Mouse (Mus musculus) left cerebral cortex, adult 18-20 months (tissue): ENCODE measurements at regions not wholly inside any gene's neighbourhood (a gene's known extent, or its start where the extent isn't known, plus 50 kb on each side); places are given as distances from the start of the nearest gene placed in this dataset.
"Not testable (repeated sequence)": the region's sequence is repeated elsewhere in the genome, so short reads cannot be mapped to it uniquely, and the experiment has no call there.

ENCODE experiments used
- DNase-seq, 2 experiments: peaks; one replicate each; pipeline ENCODE4 v3.0.0; 2021 to 2022; ENCODE audit warnings: low spot score in 2 of 2, mixed read lengths in 1 of 2

DNA sequence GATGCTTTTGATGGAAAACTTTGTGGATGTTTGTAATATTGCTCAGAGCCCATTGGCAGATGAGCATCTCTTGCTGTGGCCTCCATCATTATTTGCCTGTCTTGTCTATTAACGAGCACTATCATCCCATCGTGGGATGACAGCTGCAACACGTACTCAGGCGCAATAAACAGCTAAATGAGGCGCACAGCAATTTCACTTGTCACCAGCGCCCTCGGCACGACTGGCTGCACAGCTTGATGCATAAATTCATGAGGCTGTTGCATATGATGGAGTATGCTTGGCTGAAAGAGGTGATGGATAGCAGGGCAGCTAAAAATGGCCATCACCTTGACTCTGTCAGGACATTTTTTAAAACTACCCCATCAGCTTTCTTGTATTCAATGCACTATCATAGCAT is 853.1 kb upstream of the Pou3f2 start:
- DNase-seq, result no peak

- no peak for DNase-seq
Measured at GRCm38 (mm10) chr4:23338481-23338880, 850.3 kb upstream of the Pou3f2 start.

DNA sequence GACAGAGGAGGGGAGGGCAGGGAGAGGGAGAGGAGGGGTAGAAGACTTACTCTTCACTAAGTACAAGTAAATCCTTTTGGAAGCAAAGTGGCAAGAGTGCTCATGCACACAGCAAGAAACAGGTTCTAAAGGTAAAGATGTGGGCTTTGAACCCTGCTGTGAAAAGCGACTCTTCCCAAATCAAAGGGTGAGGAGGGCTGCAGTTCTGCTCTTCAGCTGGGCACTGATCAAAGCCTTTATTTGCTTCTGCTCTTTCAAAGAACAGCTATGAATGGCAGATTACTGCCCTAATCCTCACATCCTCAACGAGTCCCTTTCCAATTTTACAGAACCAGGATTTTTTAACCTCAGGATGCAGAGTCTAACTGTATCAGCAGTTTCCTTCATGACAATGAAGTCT is 812.5 kb upstream of the Pou3f2 start:
- no peak for DNase-seq

- DNase-seq, result no peak
Measured at GRCm38 (mm10) chr4:23280087-23280486, 791.9 kb upstream of the Pou3f2 start.

DNA sequence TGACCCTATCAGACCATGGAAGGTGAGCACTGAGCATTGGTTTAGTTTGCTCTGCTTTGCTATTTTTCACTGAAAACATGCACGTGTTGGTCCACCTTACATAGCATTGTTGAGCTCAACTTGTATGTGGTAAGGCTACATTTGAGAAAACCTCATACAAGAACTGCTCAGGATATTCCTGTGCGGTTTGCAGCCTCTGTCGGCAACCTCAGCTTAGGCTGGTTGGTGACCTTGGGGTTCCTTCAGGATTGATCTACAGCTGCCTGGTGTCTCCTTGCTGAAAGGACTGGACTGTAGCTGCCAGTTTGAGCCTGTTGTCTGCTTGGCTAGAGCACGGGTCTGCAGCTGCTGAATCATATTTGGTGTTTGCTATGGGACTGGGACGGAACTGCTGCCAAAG is 787.0 kb upstream of the Pou3f2 start:
- DNase-seq, result no peak

- no peak for DNase-seq
Measured at GRCm38 (mm10) chr4:23271947-23272346, 783.8 kb upstream of the Pou3f2 start.

DNA sequence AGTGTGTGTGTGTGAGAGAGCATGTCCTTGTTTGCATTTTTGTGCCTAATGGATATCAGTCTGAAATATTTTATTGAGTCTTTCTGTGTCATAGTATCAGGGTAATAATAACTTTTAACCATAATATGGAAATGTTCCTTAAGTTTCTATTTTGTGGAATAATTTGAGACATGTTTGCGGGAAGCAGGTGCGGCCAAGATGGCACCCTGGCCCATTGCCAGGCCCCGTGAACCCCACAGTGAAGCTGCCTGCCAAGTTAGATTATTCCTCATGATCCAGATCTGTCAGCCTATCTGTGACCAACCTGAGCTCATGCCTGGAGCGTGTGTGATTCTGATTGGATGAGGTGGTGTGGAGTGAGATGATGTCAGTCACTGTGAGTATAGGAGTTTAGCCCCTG is 772.2 kb upstream of the Pou3f2 start:
- DNase-seq, result no peak

GRCm38 (mm10) chr4:23234960-23235359 is 746.8 kb upstream of the Pou3f2 start:
- no peak for DNase-seq

DNA sequence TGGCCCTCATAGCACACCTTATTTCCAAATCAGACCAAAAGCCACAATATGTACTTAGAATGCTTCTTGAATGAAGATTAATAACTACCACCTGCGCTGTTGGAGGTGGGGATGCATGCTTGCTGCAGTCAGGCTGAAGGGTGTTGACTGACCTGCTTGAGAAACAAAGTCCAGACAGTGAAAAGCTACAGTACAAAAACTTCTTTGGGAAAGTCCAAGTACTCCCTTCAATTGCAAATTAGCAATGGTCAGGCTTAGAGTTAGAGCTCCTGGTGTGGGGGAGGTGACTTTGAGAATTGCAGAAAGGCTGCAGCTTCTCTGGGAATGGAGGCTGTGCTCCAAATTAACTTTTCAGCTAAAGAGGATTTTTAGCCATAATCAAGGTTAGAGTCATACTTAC is 706.6 kb upstream of the Pou3f2 start:
- DNase-seq, result not testable (repeated sequence)

- no peak for DNase-seq
Measured at GRCm38 (mm10) chr4:23193384-23194135, 705.4 kb upstream of the Pou3f2 start.

- DNase-seq, result no peak
Measured at GRCm38 (mm10) chr4:23173811-23174210, 685.6 kb upstream of the Pou3f2 start.

GRCm38 (mm10) chr4:23173330-23173729 is 685.2 kb upstream of the Pou3f2 start:
- no peak for DNase-seq

- DNase-seq, result no peak
Measured at GRCm38 (mm10) chr4:23148097-23148849, 660.1 kb upstream of the Pou3f2 start.

DNA sequence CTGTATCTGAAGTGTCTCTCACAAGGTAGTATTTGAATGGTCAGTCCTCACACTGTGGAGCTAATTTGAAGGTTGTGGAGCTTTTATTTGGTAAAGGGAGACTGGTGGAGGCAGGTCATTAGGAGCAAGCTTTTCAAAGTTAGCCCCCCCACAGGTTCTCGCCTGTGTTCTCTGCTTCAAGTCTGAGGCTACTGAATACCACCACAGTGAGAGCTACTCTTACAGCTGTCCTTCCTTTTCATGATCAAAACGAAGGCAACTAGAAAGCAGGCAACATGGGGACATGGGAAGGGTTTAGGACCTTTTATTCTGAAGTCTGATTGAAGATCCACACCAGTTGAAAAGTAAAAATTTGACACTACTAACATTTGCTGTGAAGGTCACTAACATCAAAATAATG is 645.2 kb upstream of the Pou3f2 start:
- no peak for DNase-seq

DNA sequence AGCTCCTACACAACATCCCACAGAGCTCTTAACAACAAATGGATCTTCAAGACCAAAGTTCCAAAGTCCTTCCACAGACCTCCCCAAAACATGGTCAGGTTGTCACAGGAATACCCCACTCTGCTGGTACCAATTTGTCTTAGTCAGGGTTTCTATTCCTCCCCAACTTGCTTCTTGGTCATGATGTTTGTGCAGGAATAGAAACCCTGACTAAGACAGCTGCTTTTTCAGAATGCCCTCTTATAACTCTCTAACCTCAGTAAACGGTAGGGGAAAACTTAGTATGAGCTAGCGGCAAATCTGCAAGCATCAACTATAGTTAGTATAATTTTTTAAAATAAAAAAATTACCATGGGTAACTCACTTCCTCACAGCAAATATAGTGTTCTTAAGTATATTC is 613.3 kb upstream of the Pou3f2 start:
- not testable (repeated sequence) for DNase-seq

- DNase-seq, result no peak
Measured at GRCm38 (mm10) chr4:23079521-23079920, 591.4 kb upstream of the Pou3f2 start.

- no peak for DNase-seq
Measured at GRCm38 (mm10) chr4:23077603-23078002, 589.4 kb upstream of the Pou3f2 start.

- no peak for DNase-seq
Measured at GRCm38 (mm10) chr4:23050701-23051317, 562.6 kb upstream of the Pou3f2 start.

DNA sequence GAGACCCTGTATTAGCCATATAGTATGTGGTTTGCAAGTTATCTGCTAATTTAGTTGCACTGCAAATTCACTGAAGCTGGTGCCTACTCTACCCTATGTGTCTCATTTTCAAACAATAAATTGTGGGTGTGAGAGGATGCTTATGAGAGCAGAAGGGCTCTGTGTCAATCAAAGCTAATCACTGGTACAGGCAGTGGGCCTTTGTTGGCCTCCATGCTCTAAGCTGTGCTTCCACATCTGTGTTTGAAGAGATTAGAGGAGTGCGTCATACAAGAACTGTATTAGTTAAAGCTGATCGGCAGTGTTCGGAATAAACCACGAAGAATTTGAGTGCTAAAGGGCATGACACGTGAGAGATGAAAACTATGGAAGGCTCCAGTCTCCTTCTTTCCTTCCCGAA is 549.6 kb upstream of the Pou3f2 start:
- no peak for DNase-seq

DNA sequence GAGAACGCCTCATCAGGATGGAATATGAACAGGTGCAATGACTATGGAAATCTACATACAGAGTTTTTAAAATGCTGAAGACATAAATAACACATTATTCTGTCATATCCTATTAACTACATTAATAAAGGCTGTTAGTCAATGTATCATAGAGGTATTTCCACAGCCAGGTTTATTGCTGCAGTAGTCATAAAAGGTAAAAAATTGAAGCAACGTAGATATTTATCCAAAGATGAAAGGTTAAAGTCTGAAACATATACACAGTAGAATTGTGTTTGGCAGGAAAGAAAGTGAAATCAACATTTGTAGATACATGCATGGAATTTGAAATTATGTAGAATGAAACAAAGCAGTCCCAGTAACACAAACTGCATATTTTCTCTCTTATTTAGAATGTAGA is 543.1 kb upstream of the Pou3f2 start:
- DNase-seq, result no peak

GRCm38 (mm10) chr4:23022177-23022576 is 534.0 kb upstream of the Pou3f2 start:
- no peak for DNase-seq

- DNase-seq, result no peak
Measured at GRCm38 (mm10) chr4:23010346-23010745, 522.2 kb upstream of the Pou3f2 start.
